Mouse (Mus musculus) gastrocnemius, postnatal 36 days (tissue): ENCODE data around the gene Fam193a. TPM values are rescaled to one million over a fixed set of nuclear protein-coding genes. Genes with fewer than 3 reads are reported as not detected.

Source experiments
- DNase-seq, 2 experiments: peaks; one replicate each; pipeline ENCODE4 v3.0.0; 2022
- intact Hi-C: fragments of 180-260 bp; cut with DNase I; formaldehyde crosslinking; loops from one replicate; pipeline ENCODE4 v1.15.1; 2025
- total RNA-seq, 2 experiments: library from RNA; stranded (reverse); gene quantifications; 2 replicates each; pipeline ENCODE4 v1.2.3; 2021

Gene Fam193a
- total RNA-seq, 2 experiments from 2014 or later, result 12.3 to 13.4 TPM

DNA sequence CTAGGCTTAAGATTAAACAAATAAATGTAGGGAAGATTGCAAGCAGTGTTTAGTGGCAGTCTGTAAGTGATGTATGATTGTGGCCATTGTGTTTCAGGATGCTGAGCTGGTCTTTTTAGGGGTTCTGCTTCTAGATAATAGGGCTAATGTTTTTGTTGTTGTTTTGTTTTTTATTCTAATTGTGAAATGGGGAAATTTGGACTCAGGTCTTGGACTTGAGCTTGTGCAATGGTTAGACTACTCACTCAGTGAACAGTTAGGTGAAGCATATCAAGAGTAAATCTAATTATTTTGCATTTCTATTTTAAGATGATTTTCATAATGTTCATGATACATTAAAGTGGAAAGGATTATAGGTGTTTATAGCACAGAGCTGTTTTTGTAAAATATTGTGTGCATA, 2.8 kb downstream of the Fam193a start:
- no peak for DNase-seq
- intact Hi-C loops, result loop anchor here (5.0 kb wide), 1 partner anchor 40 kb away; no protein-coding TSS in a partner anchor

DNA sequence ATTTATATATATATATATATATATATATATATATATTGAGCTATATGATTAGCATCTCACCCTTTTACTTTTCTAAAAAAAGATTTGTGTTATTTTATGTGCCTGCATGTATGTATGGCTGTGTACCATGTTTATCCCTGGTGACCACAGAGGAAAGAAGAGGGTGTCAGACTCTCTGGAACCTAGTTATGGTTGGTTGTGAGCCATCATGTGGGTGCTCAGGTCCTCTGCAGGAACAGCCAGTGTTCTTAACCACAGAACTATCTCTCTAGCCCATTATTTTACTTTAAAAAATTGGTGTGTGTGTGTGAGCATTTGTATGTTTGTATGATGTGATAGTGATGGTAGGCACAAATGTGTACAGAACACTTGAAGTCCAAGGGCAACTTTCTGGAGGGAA, 9.1 kb downstream of the Fam193a start:
- intact Hi-C loops, result no loop called here
- no peak for DNase-seq

DNA sequence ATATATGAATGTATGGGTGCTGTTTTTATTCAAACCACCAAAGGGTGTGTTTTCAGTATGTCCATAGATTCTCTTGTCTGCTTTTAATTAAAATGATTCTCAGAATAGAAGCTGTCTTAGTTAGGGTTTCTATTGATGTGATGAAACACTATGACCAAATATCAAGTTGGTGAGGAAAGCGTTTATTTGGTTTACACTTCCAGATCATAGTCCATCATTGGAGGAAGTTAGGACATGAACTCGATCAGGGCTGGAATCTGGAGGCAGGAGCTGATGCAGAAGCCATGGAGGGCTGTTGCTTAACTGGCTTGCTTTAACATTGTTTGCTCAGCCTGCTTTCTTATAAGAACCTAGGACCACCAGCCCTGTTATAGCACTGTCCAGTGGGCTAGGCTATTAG, 12.0 kb downstream of the Fam193a start:
- no peak for DNase-seq
- intact Hi-C loops, result no loop called here

DNA sequence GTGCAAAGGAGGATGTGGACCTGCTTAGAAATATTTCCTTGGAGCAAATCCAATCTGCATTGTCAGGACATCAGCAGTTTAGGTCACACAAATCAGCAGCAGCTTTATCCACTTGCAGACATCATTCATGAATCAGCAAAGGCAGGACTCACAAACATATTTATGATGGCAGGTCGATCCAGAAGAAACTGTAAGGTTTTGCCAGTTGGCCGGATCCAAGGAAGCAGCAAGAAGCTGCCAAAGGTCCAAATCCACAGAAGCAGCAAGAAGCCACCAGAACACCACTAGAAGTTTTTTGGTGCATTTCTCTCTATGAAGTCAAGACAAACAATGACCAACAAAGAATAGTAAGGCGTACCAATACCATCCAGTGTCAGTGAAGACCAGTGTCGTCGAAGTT, 15.9 kb downstream of the Fam193a start:
- DNase-seq, result no peak
- intact Hi-C loops, result no loop called here

DNA sequence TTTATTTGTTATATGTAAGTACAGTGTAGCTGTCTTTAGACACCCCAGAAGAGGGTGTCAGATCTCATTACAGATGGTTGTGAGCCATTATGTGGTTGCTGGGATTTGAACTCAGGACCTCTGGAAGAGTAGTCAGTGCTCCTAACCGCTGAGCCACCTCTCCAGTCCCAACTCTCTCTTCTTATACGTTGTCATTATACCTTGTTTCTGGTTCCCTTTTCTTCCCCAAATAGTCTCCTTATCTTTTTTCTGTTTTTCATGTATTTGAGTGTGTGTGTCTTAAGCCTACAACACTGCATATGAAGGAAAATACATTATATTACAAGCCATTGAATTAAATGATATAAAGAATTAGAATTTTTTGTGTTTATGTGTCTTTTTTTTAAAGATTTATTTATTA, 17.0 kb downstream of the Fam193a start:
- intact Hi-C loops, result no loop called here
- DNase-seq, result no peak

DNA sequence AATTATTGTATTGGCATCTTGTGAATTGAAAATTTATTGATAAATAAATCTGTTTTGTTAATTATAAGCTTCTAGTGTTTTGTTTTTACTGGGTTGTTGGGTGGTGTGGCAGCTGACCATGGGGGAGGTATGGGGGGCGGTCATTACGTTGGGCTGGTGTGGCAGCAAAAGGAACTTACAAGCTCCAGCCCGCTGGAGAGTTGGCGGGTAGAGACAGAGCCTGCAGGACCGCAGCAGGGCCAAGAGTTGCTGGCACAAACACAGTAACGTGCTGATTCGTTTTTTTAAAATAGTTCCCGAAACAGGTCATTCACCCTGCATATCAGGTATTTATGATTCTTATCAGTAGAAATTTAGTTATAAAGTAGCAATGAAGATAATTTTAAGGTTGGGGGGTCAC, 23.5 kb downstream of the Fam193a start:
- intact Hi-C loops, result no loop called here

DNA sequence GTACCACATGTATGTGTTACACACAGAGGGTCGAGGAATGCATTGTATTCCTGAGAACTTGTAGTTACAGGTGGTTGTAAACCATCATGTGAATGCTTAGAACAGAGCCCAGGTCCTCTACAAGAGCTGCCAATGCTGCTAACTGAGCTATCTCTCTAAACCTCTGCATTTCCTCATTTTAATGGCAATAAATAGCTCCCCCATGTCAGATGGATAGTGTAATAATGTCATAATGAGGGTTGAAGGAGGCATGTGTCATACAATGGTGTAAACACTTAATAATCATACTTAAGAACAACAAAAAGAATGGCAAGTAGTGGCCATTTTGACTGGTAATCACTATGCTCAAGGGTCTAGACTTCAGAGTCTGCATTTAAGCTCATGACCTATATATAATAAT, 25.6 kb downstream of the Fam193a start:
- intact Hi-C loops, result no loop called here
- DNase-seq, result no peak

More for the DNA sequence above, 23.5 kb downstream of the Fam193a start:
- DNase-seq, result no peak

DNA sequence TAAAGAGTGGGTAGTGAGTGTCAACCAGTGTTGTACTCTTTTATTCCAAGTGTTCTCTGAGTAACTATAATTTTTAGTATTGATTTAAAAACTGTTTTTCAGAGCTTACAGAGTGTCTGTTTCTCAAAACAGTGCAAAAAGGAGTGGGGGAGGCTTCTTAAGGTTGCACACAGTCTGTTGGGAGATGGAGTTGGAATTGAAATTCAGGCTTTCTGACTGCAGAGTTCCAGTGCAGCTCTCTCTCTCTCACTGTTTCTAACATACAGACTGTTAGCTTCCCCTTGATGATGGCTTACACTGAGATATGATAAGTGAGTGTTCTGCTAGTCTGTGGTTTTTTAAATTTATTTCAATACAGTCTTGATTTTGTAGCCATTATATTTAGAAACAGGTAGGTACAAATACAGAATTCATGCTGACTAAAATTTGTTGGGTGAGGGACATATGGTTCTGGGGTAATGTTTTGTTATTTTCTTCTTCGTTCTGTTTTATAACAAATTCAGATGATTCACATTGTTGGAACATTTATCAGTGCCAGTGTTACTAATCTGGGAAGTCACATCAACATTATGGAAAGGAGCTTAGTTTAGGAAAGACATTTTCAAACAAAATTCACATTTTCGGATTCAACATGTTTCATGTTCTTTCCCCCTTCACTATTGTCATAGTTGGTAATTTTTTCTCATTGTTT, 26.3 kb downstream of the Fam193a start:
- intact Hi-C loops, result no loop called here
- DNase-seq, result no peak

DNA sequence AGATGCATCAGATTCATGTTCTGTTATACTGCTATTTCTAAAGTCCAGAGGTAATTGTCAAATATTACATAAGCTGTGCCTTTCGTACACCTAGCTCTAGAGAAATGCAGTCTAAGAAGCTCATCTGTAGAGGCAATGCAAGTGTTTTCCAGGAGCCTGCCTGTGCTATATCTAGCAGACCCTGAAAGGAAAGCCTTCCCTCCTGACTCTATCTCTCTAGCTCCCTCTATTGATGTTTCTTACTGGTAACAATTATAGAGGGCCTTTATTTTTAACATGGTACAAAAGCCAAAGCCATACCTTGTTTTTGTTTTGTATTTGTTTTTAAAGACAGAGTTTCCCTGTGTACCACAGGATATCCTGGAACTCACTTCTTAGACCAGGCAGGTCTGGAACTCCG, 28.1 kb downstream of the Fam193a start:
- no peak for DNase-seq
- intact Hi-C loops, result no loop called here

DNA sequence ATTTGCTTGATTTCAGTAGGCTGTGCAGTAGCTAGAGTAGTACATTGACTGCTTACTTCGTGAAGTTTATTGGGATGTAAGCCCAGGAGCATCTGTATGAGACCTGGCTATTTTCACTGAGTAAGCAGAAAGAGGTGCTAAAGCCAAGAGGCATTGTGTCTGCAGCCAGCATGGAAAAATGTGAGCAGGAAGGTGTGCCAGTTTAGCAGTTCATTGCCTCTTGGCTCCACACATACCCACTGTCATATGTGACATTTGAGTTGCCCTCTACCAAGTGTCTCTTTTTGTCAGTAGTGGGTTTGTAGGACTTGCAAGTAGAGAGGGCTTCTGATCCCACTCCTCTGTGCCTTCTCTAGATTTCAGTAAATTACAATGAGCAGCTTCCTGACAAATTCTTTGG, 28.6 kb downstream of the Fam193a start:
- intact Hi-C loops, result no loop called here
- no peak for DNase-seq

DNA sequence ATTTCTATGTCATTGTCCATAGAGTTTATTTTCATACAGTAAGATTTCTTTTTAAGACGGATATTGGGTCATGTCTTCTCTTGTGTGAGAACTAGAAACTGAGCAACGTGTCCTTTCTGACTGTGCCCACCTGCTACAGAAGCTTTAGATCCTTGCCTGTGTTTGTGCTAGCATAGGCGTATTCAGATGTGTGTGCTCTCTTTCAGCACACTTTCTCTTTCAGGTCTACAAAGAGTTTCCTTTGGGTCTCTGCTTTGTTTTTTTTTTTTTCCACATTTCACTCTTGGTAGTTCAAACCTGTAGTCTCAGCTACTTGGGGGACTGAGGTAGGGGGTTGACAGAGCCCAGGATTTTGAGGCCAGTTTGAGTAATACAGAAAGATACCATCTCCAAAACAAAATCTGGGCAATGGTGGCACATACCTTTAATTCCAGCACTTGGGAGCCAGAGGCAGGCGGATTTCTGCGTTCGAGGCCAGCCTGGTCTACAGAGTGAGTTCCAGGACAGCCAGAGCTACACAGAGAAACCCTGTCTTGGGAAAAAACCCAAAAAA, 37.7 kb downstream of the Fam193a start:
- DNase-seq, result no peak
- intact Hi-C loops, result no loop called here

DNA sequence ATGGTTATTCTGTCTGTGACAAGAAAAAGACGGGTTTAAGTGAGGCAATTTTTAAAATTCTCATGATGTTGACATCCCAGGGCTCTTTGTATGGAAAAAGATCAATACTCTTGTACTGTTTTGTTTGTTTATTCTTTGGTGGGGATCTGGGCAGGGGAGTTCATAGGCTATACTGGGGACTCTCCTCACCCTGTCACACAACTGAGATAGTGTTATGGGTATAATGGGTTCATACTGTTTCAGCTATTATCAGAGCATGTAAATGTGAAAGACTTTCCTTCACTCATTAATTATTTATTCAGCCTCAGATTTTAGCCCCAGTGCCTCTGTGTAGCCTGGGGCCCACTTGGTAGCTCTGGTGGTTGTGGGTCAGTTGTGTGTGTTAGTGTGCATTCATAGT, 39.3 kb downstream of the Fam193a start:
- no peak for DNase-seq
- intact Hi-C loops, result no loop called here

DNA sequence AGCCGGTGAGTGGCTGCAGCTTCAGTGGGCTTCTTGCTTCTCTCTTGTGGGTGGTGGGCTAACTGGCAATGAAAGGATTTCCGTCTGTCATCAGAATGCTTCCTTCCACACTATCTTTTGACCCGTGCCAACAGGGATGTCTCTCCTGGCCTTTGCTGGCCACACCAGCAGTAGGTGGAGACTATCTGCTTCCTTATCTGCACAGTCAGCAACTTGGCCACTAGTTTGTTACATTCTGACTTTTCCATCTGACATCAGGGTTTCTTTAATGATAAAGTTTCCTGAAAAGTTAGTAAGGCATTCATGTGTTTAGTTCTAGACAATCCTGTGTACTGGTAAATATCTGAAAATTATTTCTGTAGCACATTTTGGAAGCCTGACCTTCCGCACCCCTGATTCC, 41.1 kb downstream of the Fam193a start:
- intact Hi-C loops, result loop anchor here (5.0 kb wide), 1 partner anchor 39 kb away; no protein-coding TSS in a partner anchor
- DNase-seq, result no peak

DNA sequence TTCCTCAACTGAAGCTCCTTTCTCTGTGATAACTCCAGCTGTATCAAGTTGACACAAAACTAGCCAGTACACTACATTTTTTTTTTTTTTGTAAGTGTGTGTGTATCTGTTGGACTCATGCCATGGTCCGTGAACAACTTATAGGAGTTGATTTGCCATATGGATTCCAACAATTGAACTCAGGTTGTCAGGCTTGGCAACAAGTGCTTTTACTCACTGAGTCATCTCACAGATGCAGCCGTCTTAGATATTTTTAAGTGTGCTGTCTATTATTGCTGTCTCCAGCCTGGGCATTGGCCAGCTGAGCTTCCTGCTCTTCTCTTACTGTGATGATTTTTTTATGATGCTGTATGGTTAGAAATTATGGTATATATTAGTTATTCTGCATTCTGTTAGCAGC, 44.2 kb downstream of the Fam193a start:
- DNase-seq, result no peak
- intact Hi-C loops, result loop anchor here (5.0 kb wide), 1 partner anchor 42 kb away; no protein-coding TSS in a partner anchor

DNA sequence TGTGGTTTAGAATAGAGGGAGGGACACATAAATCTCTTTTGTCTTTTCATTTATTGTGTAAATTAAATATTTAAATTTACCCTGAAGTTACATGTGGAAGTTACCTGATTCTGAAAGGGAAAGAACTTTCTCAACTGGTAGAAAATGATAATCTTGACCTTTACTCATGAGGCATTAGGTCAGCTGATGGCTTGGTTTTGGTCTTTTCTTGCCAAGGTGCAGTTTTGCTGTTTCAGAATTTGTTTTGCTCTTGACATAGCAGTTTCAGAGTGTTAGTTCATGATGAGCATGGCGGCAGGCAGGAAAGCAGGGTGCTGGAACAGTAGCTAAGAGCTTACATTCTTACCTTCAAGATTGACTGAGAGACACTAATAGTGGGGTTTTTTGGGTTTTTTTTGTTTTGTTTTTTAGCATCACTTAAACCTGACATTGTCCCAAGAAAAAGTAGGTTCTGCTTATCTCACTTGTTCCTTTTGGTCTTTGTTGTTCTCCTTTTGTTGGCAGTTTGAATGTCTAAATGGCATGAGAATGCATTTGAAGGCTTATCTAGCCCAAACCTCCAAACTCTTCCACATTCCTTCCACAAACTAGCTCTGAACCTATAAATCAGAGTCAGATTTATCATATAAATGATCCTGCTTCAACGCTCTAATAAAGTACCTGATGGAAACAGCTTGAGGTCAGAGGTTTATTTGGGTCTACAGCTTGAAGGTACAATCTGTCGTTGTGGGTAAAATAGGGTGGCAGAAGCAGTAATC, 47.7 kb downstream of the Fam193a start:
- intact Hi-C loops, result no loop called here
- DNase-seq, result no peak

DNA sequence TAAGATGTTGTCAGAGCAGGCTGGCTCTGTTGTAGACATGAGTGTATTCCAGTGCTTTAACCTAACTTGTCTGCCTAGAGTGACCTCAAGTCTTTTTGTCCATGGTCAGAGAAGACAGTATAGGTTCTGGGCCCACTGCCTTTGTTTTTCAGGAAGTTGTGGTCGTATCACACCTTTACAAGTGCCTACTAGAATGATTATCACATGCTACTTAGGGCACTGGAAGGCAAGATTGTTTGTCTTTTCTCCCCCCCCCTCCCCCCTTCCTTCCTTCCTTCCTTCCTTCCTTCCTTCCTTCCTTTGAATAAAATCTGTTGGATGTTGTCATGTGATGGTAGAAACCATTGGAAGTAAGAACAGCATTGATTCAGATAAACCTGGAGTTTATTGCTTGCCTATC, 49.5 kb downstream of the Fam193a start:
- intact Hi-C loops, result no loop called here
- DNase-seq, result no peak

DNA sequence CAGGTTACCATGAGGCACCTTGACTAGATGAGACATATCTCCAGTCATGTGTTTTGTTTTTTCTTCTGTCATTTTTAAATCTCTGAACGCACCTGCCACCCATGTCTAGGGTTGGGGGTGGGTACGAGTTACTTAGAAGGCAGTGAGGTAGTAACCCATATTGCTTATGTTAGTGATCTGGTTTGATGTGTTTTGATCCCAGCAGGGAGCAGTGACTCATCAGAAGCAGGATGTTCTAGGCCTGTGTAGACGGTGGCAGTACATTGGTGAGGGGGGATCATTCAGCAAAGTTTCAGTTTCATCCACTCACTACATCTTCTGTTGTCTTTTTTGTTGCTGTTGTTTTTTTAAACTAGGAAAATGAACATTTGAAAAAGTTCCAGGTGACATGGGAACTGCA, 61.0 kb downstream of the Fam193a start:
- intact Hi-C loops, result no loop called here
- no peak for DNase-seq

DNA sequence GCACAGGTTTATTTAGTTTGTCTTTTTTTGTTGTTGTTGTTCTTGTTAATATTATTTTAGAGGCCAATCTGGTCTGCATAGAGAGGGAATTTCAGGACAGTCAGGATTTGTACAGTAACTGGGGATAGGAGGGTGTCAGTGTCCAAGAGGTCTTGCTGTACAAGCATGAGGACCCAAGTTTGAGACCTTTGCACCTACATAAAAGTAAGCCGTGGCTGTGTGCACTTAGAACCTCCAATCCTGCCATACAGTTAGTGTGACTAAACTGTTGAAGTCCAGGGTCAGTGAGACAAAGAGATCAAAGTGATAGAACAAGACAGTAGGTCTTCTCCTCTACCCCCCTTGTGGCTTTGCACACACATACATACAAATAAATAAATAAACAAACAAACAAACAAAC, 64.1 kb downstream of the Fam193a start:
- DNase-seq, result no peak

DNA sequence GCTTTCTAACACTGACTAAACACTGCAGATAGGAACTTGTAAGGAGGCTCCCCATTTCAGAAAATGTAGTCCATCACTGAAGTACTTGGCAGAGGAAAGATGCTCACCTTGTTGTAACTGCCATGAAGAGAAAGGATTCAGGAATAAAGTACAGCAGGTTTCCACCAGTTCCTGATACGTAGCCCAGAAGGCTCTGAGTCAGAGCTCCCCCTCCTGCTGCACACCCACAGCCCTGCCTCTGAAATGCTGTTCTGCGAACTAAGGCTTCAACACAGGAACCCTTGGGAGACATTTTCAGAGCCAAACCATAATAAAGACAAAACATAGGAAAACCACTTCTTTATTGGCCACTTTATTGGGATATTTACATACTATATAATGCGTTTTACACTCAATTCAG, 64.5 kb downstream of the Fam193a start:
- DNase-seq, result no peak
- intact Hi-C loops, result no loop called here

More for the DNA sequence above, 64.1 kb downstream of the Fam193a start:
- intact Hi-C loops, result no loop called here

DNA sequence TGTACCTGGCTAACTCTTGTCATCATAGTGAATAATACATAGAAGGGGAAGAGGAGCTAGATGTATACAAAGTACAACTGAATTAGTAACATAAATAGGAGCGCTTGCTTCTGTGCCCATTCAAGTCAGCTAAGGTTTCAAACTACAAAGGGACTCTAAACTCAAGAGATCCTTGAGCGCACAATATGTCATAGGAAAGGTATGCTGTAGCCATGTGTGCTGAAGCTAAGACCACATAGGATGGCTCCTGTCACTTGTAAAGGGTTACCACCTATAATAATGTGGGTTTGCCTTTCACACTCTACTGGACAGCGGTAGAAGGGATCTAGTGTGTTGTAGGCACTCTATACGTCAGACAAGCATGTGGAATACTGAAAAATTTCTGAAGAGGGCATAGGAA, 68.3 kb downstream of the Fam193a start:
- intact Hi-C loops, result no loop called here
- DNase-seq, result no peak

DNA sequence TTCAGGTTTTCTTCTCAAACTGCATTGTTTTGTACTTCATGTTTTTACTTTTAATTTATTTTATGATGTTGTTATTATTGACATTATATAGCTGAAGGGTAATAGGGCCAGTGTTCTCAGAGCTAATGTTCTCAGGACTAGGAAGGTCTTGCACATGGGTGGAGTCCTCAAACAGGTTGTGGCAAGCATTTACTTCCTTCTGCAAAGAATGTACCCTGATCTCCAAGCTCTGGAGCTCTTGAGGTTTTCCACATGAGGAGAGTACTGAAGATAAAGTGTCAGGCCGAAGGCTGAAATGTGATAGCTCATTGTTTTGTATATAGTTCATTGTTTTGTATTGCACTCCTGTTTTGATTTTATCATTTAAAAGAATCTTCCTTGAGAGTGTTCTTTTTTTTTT, 68.9 kb downstream of the Fam193a start:
- intact Hi-C loops, result no loop called here

DNA sequence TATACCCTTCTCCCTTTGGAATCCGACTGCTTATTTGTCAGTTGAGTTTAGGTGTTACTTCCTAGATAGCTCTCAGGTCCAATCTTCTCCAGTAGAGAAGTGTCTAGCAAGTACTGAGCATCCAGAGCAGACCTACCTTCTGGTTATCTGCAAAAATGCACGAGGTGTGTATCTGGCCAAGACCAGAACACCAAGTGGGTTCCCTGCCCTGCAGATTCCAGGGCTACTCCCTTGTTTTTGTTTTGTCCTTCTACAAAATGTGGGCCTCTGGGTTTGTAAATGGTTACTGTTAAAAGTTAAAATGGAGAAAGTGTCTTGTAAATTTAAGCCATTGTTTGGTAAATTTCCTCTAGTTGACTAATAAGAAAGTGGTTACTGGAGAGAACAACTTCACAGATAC, 70.0 kb downstream of the Fam193a start:
- DNase-seq, result no peak
- intact Hi-C loops, result no loop called here

More for the DNA sequence above, 68.9 kb downstream of the Fam193a start:
- DNase-seq, result no peak
